Mouse (Mus musculus) olfactory bulb, adult 2 months (tissue): ENCODE data around the gene Fndc7. TPM values are rescaled to one million over a fixed set of nuclear protein-coding genes. Genes with fewer than 3 reads are reported as not detected.
A peak's percentile ranks its signal among the peaks of the same experiment; 100 is the strongest.
"Not testable (repeated sequence)": the region's sequence is repeated elsewhere in the genome, so short reads cannot be mapped to it uniquely, and the experiment has no call there.

Experiments used
- H3K27ac ChIP-seq: fragments of 200-500 bp; 2 replicates; pipeline ENCODE4 v1.5.1; 2012; ENCODE audit warnings: low read depth, low read length; ENCODE audit not compliant: insufficient read depth
- H3K4me1 ChIP-seq: fragments of 200-500 bp; 2 replicates; pipeline ENCODE4 v1.6.1; 2012; ENCODE audit warnings: low read length; ENCODE audit not compliant: control insufficient read depth, insufficient read depth
- H3K4me3 ChIP-seq: fragments of 200-500 bp; 2 replicates; pipeline ENCODE4 v1.5.1; 2012; ENCODE audit warnings: mild to moderate bottlenecking, low read depth, low read length, moderate library complexity; ENCODE audit not compliant: insufficient read depth
- CTCF ChIP-seq: fragments of 200-500 bp; IDR thresholded peaks from 2 replicates; pipeline ENCODE4 v1.5.1; 2012; ENCODE audit warnings: low read depth, mild to moderate bottlenecking, low read length, moderate library complexity; ENCODE audit not compliant: insufficient read depth
- POLR2A ChIP-seq: fragments of 200-500 bp; IDR thresholded peaks from 2 replicates; pipeline ENCODE4 v1.6.1; 2012; ENCODE audit warnings: mild to moderate bottlenecking, low read depth, low read length, moderate library complexity; ENCODE audit not compliant: insufficient read depth
- WGBS: fragments of 180-500 bp; shearing (Covaris S2); methylation state at CpG from one replicate; pipeline ENCODE4 v1.1.7; 2018; 5-methylcytosine and 5-hydroxymethylcytosine counted together
- polyA plus RNA-seq: library from polyadenylated mRNA; stranded (reverse); fragments of >200 nt; gene quantifications from 2 replicates; pipeline ENCODE4 v1.2.4, GENCODE M21; 2012; ENCODE audit warnings: low replicate concordance; ENCODE audit not compliant: missing spikeins, insufficient read depth, insufficient read length

The Fndc7 gene
- polyA plus RNA-seq, 1 experiment: not detected

GRCm38 (mm10) chr3:108880544-108881507 lies 9.0 kb downstream of the Fndc7 start:
- no peak overlapping the region for H3K4me3 ChIP-seq
- WGBS: 44% methylated on average over 28 of the region's 28 CpGs
- TF ChIP-seq POLR2A: no peak
- no peak for TF ChIP-seq CTCF
- H3K27ac ChIP-seq: peak overlapping the region; percentile 96
- H3K4me1 ChIP-seq: peaks cover 24% of the 10 kb centered on the region

GRCm38 (mm10) chr3:108879836-108880435 lies 9.9 kb downstream of the Fndc7 start:
- WGBS: 29% methylated on average over 5 of the region's 5 CpGs
- TF ChIP-seq POLR2A: no peak
- no peak for TF ChIP-seq CTCF

GRCm38 (mm10) chr3:108879129-108879528 lies 10.7 kb downstream of the Fndc7 start:
- WGBS: 47% methylated on average over 2 of the region's 2 CpGs
- Histone ChIP-seq H3K4me3 (no peak overlapping the region), H3K4me1 (peaks cover 21% of the 10 kb centered on the region), H3K27ac (0 out of 2 replicates have a peak overlapping the region, but pooled peaks have one; percentile 64)
- no peak for TF ChIP-seq CTCF

More at GRCm38 (mm10) chr3:108879836-108880435, 9.9 kb downstream of the Fndc7 start:
- no peak overlapping the region for H3K4me3 ChIP-seq
- H3K27ac ChIP-seq: peak overlapping the region; percentile 96
- peaks cover 24% of the 10 kb centered on the region for H3K4me1 ChIP-seq

- Histone ChIP-seq H3K4me3 (no peak overlapping the region), H3K27ac (no peak overlapping the region), H3K4me1 (no peaks in the 10 kb centered on the region; the same call in 1 of the 2 replicates)
- TF ChIP-seq CTCF (no peak), POLR2A (no peak)
- WGBS: 87% methylated on average over 6 of the region's 6 CpGs
Observed at GRCm38 (mm10) chr3:108870631-108871030, 19.2 kb downstream of the Fndc7 start.

- TF ChIP-seq CTCF (no peak), POLR2A (no peak)
- WGBS: 92% methylated on average over 3 of the region's 3 CpGs
- Histone ChIP-seq H3K4me1 (peaks cover 3% of the 10 kb centered on the region; the same call in 1 of the 2 replicates), H3K4me3 (no peak overlapping the region), H3K27ac (no peak overlapping the region)
Observed at GRCm38 (mm10) chr3:108867449-108867848, 22.4 kb downstream of the Fndc7 start.

GRCm38 (mm10) chr3:108865676-108866075 lies 24.1 kb downstream of the Fndc7 start:
- TF ChIP-seq POLR2A (no peak), CTCF (no peak)
- Histone ChIP-seq H3K27ac (no peak overlapping the region), H3K4me1 (peaks cover 7% of the 10 kb centered on the region; the same call in 1 of the 2 replicates), H3K4me3 (no peak overlapping the region)
- WGBS: 95% methylated on average over 3 of the region's 3 CpGs

- H3K4me3 ChIP-seq: no peak overlapping the region
- no peak overlapping the region for H3K27ac ChIP-seq
- WGBS: 31% methylated on average over 3 of the region's 3 CpGs
- TF ChIP-seq CTCF (no peak), POLR2A (no peak)
- peaks cover 7% of the 10 kb centered on the region; the same call in 1 of the 2 replicates for H3K4me1 ChIP-seq
Observed at GRCm38 (mm10) chr3:108865129-108865528, 24.7 kb downstream of the Fndc7 start.

- Histone ChIP-seq H3K4me3 (no peak overlapping the region), H3K4me1 (peaks cover 13% of the 10 kb centered on the region; the same call in 1 of the 2 replicates), H3K27ac (peak overlapping the region; percentile 51; the same call in 1 of the 2 replicates)
- no peak for TF ChIP-seq CTCF
- no peak for TF ChIP-seq POLR2A
- WGBS: 29% methylated on average over 10 of the region's 10 CpGs
Observed at GRCm38 (mm10) chr3:108863091-108863490, 26.7 kb downstream of the Fndc7 start.

- not testable (repeated sequence) for H3K4me3 ChIP-seq, H3K27ac ChIP-seq
- H3K4me1 ChIP-seq: peaks cover 13% of the 10 kb centered on the region; the same call in 1 of the 2 replicates
- WGBS: 75% methylated on average over 4 of the region's 4 CpGs
Observed at GRCm38 (mm10) chr3:108862282-108862681, 27.5 kb downstream of the Fndc7 start.
